Mouse (Mus musculus) cerebellum, adult 2 months (tissue): Measurements from ENCODE around the gene D5Ertd579e. TPM values are rescaled to one million over a fixed set of nuclear protein-coding genes. Genes with fewer than 3 reads are reported as not detected.
A peak's percentile ranks its signal among the peaks of the same experiment; 100 is the strongest.

Experiments
- DNase-seq, 2 experiments: peaks; one replicate each; pipeline ENCODE4 v3.0.0; 2021
- H3K27ac ChIP-seq: fragments of 200-500 bp; 2 replicates; pipeline ENCODE4 v1.5.1; 2012; ENCODE audit warnings: low read length, control low read depth, inconsistent platforms; ENCODE audit not compliant: insufficient read depth
- H3K27me3 ChIP-seq: fragments of 200-500 bp; 2 replicates; pipeline ENCODE4 v1.6.1; 2012; ENCODE audit warnings: inconsistent platforms, mild to moderate bottlenecking, low read length, moderate library complexity; ENCODE audit not compliant: control insufficient read depth, insufficient read depth
- H3K4me1 ChIP-seq: fragments of 200-500 bp; 2 replicates; pipeline ENCODE4 v1.6.1; 2011; ENCODE audit warnings: low read length; ENCODE audit not compliant: control insufficient read depth, insufficient read depth
- H3K4me3 ChIP-seq: fragments of 200-500 bp; replicated peaks from 2 replicates; pipeline ENCODE3; 2011; ENCODE audit warnings: mild to moderate bottlenecking, low read depth, low read length, control low read depth; ENCODE audit not compliant: insufficient read depth
- CTCF ChIP-seq: fragments of 200-500 bp; IDR thresholded peaks from 2 replicates; pipeline ENCODE4 v1.5.1; 2011; ENCODE audit warnings: low read depth, mild to moderate bottlenecking, control low read depth, low read length, moderate library complexity, borderline replicate concordance; ENCODE audit not compliant: insufficient read depth
- POLR2A ChIP-seq: fragments of 200-500 bp; IDR thresholded peaks from 2 replicates; pipeline ENCODE4 v1.6.1; 2011; ENCODE audit warnings: low read length, control low read depth, borderline replicate concordance; ENCODE audit not compliant: insufficient read depth
- WGBS: fragments of 180-500 bp; shearing (Covaris S2); methylation state at CpG from one replicate; pipeline ENCODE4 v1.1.7; 2018; 5-methylcytosine and 5-hydroxymethylcytosine counted together
- polyA plus RNA-seq: library from polyadenylated mRNA; depleted of rRNA; stranded (reverse); fragments of >200 nt; gene quantifications from 2 replicates; pipeline ENCODE4 v1.2.3, GENCODE M21; 2012; rRNA removed

Gene D5Ertd579e
- polyA plus RNA-seq, result 69.4 and 75.9 TPM in 2 replicates

DNA sequence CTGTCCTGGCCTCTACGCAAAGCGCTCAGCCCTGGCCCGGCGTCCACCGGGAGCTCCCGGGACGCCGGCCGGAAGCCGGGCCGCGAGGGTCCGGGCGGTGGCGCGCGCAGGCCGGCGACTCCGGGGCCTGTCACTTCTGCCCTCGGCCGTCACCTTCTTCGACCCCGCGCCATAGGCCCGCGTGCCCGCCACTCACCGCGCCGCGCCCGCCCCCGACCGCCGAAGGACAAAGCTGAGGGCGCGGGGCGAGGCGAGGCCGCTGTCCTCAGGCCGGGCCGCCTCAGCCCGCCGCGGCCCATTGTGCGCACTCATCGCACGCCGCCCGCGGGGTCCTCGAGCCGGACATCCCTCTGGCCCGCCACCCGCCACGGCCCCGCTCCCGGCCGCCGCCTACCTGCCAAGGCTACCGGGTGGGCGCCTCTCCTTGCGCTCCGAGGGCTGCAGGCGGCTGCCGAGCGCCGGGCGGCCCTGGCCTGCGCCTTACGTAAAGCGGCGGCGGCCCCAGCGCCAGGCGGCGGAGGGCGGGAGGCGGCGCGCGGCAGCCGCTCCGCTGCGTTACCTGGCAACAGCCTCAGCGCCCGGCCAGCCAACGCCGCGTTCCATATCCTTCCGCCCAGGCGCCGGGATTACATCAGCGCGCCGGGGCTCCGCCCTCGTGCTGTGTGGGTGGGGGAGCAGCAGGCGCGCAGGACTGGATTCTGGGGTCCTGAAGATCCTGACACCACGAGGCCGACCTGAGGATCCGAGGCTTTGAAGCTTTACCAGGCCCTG lies at the start of gene D5Ertd579e:
D5Ertd579e (minus strand) TSS at position 564 of the 771 bp plus-strand sequence.
- Histone ChIP-seq H3K4me3 (peak within 1 kb of the TSS; percentile 99), H3K4me1 (peaks cover 10% of the 10 kb centered on the region), H3K27me3 (no peaks in the 10 kb centered on the region), H3K27ac (peak within 1 kb of the TSS; percentile 97)
- DNase-seq, result peak; percentile 95 to 96
- under 1% methylated on average over 102 of the region's 104 CpGs for WGBS
- TF ChIP-seq POLR2A (peak; percentile 83; the same call in 1 of the 2 replicates), CTCF (no peak)

GRCm38 (mm10) chr5:36742126-36742848 lies 46.5 kb upstream of the D5Ertd579e start:
- H3K27ac ChIP-seq, result no peak overlapping the region
- 39% methylated on average over 16 of the region's 16 CpGs for WGBS
- peak; percentile 75 to 89 for DNase-seq
- peak overlapping the region; percentile 12 for H3K4me3 ChIP-seq
- no peaks in the 10 kb centered on the region for H3K27me3 ChIP-seq
- TF ChIP-seq CTCF (peak; percentile 94), POLR2A (no peak)
- peaks cover 32% of the 10 kb centered on the region for H3K4me1 ChIP-seq

DNA sequence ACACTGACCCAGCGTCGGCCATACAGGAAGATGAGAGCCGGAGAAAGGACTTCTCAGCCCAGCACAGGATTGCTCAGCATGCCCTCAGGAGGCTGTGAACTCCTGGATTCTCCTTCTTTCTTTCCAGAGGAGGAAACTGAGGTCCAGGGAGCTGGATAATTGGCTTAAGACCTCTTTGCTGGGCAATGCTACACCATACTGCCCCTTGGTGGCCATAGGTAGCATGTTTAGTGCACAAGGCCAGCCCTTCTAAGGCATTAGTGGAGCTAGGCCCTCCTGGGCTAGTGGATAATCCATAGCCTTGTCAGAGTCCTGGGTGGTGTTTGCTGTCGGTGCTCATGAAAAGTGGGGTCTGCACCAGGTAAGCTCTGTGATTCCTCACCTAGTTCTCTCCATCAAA lies 44.0 kb upstream of the D5Ertd579e start:
- peaks cover 40% of the 10 kb centered on the region for H3K4me1 ChIP-seq
- H3K27ac ChIP-seq, result peak overlapping the region; percentile 83
- no peak for TF ChIP-seq POLR2A
- peak; percentile 87 for TF ChIP-seq CTCF
- no peak overlapping the region for H3K4me3 ChIP-seq
- no peaks in the 10 kb centered on the region for H3K27me3 ChIP-seq
- DNase-seq, result peak; percentile 78 to 79
- 54% methylated on average over 4 of the region's 4 CpGs for WGBS

DNA sequence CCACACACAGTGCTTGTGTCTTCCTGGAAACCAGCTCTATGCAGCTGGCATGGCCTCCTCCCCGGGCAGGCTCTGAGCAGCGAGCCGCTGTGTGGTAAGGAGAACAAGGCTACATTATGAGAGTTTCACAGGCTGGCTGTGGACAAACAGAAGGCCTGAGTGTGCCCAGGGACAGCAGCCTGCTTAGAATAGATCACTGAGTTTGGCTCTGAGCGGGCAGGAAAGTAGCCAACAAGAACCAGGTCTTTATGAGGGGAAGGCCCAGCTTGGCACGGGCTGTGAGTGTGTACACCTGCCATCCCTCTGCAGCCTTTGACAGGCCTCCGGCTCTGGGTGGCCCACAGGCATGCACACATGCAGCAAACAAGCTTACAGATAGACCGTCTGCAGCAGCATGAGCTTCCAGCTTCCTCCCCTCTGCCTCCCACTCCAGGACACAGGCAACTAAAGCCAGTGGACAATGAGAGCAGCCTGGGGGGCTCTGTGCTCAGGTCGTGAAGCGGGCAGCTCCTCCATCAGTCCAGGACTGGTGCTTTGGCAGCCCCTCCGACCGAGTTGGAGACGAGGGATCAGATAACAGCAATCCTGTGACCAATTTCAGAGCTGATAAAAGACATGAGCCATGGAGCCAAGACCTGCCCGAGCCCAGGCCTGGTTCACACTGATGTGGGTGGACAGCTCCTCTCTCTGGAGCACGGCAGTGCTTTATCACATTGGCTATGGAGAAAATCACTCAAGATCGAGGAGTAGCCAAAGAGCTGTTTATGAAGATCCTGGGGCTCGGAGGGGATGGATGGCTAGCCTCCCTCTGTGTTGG lies 43.2 kb upstream of the D5Ertd579e start:
- H3K4me3 ChIP-seq, result no peak overlapping the region
- no peaks in the 10 kb centered on the region for H3K27me3 ChIP-seq
- TF ChIP-seq POLR2A (peak; percentile 32; the same call in 1 of the 2 replicates), CTCF (no peak)
- 11% methylated on average over 16 of the region's 16 CpGs for WGBS
- H3K4me1 ChIP-seq, result peaks cover 40% of the 10 kb centered on the region
- peak; percentile 90 to 96 for DNase-seq
- H3K27ac ChIP-seq, result peak overlapping the region; percentile 83

DNA sequence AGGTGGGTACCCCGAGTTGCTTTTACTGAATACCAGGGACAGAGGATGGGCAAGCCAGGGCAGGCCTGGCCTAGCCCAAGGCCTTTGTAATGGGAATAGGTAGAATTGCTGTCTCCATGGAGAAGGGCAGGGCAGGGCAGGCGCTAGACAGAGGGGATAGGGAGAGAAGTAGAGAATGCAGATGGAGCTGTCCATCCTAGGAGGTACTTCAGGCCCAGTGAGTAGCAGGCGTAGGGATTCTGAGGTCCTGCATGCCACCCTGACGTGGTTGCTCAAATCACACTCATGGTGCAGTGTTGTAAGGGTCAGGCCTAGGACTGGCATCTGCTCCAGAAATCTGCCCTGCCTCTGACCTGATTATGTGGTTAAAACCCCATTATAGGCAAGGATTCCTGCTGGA lies 41.9 kb upstream of the D5Ertd579e start:
- peaks cover 40% of the 10 kb centered on the region for H3K4me1 ChIP-seq
- TF ChIP-seq POLR2A (no peak), CTCF (no peak)
- no peaks in the 10 kb centered on the region for H3K27me3 ChIP-seq
- H3K27ac ChIP-seq, result peak overlapping the region; percentile 83
- no peak overlapping the region for H3K4me3 ChIP-seq
- 64% methylated on average over 4 of the region's 4 CpGs for WGBS
- no peak for DNase-seq

- H3K27ac ChIP-seq, result no peak overlapping the region
- peak in 1 of 2 experiments; percentile 21 for DNase-seq
- H3K27me3 ChIP-seq, result no peaks in the 10 kb centered on the region
- H3K4me1 ChIP-seq, result peaks cover 43% of the 10 kb centered on the region
- WGBS, result 40% methylated on average over 8 of the region's 8 CpGs
- H3K4me3 ChIP-seq, result no peak overlapping the region
- TF ChIP-seq CTCF (no peak), POLR2A (no peak)
Observed at GRCm38 (mm10) chr5:36736009-36736408, 40.2 kb upstream of the D5Ertd579e start.

- DNase-seq, result no peak
- TF ChIP-seq POLR2A (no peak), CTCF (no peak)
- WGBS, result 91% methylated on average over 6 of the region's 6 CpGs
- H3K4me1 ChIP-seq, result peaks cover 50% of the 10 kb centered on the region
- no peaks in the 10 kb centered on the region for H3K27me3 ChIP-seq
- no peak overlapping the region for H3K4me3 ChIP-seq
- H3K27ac ChIP-seq, result no peak overlapping the region
Observed at GRCm38 (mm10) chr5:36735106-36735505, 39.3 kb upstream of the D5Ertd579e start.
